9 mouse cellular contexts compared by ENCODE assay signal in genomic region chr2:65896542-65896941, GRCm38 (mm10). TPM values are rescaled to one million over a fixed set of nuclear protein-coding genes. Genes with fewer than 3 reads are reported as not detected.
DNase-seq lines count a peak whose midpoint lies in the region; ATAC-seq and TF ChIP-seq lines count a peak whose summit lies in the region.
"Had no signal": no experiment of that assay in that cellular context is flagged by ENCODE, and none has a peak within 500 bp of the region (broad histone marks: within the 10 kb centered on the region; RNA-seq: fewer than 3 reads in every experiment).

No protein-coding gene starts in this region.

- ATAC-seq in forebrain, embryonic 13.5 days = peak; percentile 64

- DNase-seq in left cerebral cortex, adult 18-20 months (ENCODE audit: low spot score in 2 of 2) = peak; percentile 28 to 30
- no peak for DNase-seq in left cerebral cortex, adult 11 months (ENCODE audit: low spot score)
- DNase-seq in kidney, adult 2 months = peak; percentile 55
- peak; percentile 11 for DNase-seq in ovary, postnatal 14 days (ENCODE audit: low spot score)
- DNase-seq in testis, postnatal 14 days (ENCODE audit: low spot score) = no peak
- no peak for DNase-seq in lung, adult 2 months
- no peak for DNase-seq in embryo, embryonic 11 days

- TF ChIP-seq POLR2A in kidney, adult 2 months (IDR thresholded peaks at IDR 0.05; ENCODE audit: low read depth, low read length) = no peak
- TF ChIP-seq POLR2A in lung, adult 2 months (IDR thresholded peaks at IDR 0.05; ENCODE audit: borderline replicate concordance, extremely low read depth, low read depth, low read length) = no peak

- 0 out of 2 replicates have a peak overlapping the region, but pooled peaks have one; percentile 15 for H3K27ac ChIP-seq in forebrain, embryonic 13.5 days
- no peak overlapping the region for H3K27ac ChIP-seq in kidney, adult 2 months (ENCODE audit: insufficient read depth, low read depth, low read length)
- H3K27ac ChIP-seq: limb, embryonic 13.5 days had no signal

- 22% methylated on average over 5 of the region's 5 CpGs for WGBS in forebrain, embryonic 13.5 days
- 28% methylated on average over 5 of the region's 5 CpGs for WGBS in kidney, adult 2 months
- WGBS in lung, adult 2 months = 23% methylated on average over 5 of the region's 5 CpGs

- H3K9ac ChIP-seq in forebrain, embryonic 13.5 days = no peak overlapping the region
- H3K9ac ChIP-seq: limb, embryonic 13.5 days had no signal

- no peaks in the 10 kb centered on the region for H3K9me3 ChIP-seq in forebrain, embryonic 13.5 days (replicated peaks)
- H3K9me3 ChIP-seq: limb, embryonic 13.5 days had no signal

- H3K4me1 ChIP-seq in forebrain, embryonic 13.5 days = peaks cover 17% of the 10 kb centered on the region; the same call in 1 of the 2 replicates
- H3K4me1 ChIP-seq in kidney, adult 2 months (ENCODE audit: control insufficient read depth, insufficient read depth, low read length) = no peaks in the 10 kb centered on the region
- H3K4me1 ChIP-seq in lung, adult 2 months (ENCODE audit: control insufficient read depth, insufficient read depth, low read length) = no peaks in the 10 kb centered on the region

- H3K4me2 ChIP-seq in forebrain, embryonic 13.5 days = peak overlapping the region; percentile 47
- H3K4me2 ChIP-seq: limb, embryonic 13.5 days had no signal

- TF ChIP-seq CTCF in kidney, adult 2 months (conservative IDR thresholded peaks at IDR 0.05; ENCODE audit: insufficient read depth, insufficient read length, low read depth, low read length) = no peak
- no peak for TF ChIP-seq CTCF in lung, adult 2 months (IDR thresholded peaks at IDR 0.05; ENCODE audit: insufficient read depth, low read length)

- H3K36me3 ChIP-seq in forebrain, embryonic 13.5 days (ENCODE audit: poor library complexity, severe bottlenecking) = no peaks in the 10 kb centered on the region
- no peaks in the 10 kb centered on the region for H3K36me3 ChIP-seq in kidney, adult 2 months (ENCODE audit: control insufficient read depth, insufficient read depth, low read length)
- H3K36me3 ChIP-seq: limb, embryonic 13.5 days had no signal

- H3K4me3 ChIP-seq in forebrain, embryonic 13.5 days = no peak overlapping the region
- no peak overlapping the region for H3K4me3 ChIP-seq in kidney, adult 2 months (ENCODE audit: insufficient read depth, low read depth, low read length)
- no peak overlapping the region for H3K4me3 ChIP-seq in lung, adult 2 months (replicated peaks; ENCODE audit: extremely low read depth, low read depth, low read length)
- H3K4me3 ChIP-seq: limb, embryonic 13.5 days had no signal

- H3K27me3 ChIP-seq in forebrain, embryonic 13.5 days = no peaks in the 10 kb centered on the region
- H3K27me3 ChIP-seq in kidney, adult 2 months (replicated peaks; ENCODE audit: control insufficient read depth, insufficient read depth, low read length) = no peaks in the 10 kb centered on the region
- H3K27me3 ChIP-seq: limb, embryonic 13.5 days had no signal

RNA-seq across cellular contexts. Expression of gene Csrnp3, which starts 51.0 kb away (rescaled TPM):
- total RNA-seq in left cerebral cortex, adult 18-20 months (2021) = 10 to 100 TPM; 82.8 to 83.8 TPM
- 43.3 and 43.7 TPM in 2 replicates for polyA plus RNA-seq in forebrain, embryonic 13.5 days (2015; fragmentation: Nextera tagmentation; extraction: Ambion mirVana)
- polyA plus RNA-seq in kidney, adult 2 months (2012; rRNA removed) = 1.0 and 1.1 TPM in 2 replicates
- polyA plus RNA-seq in lung, adult 2 months (2012; rRNA removed) = 0.02 TPM in 1 of 2 replicates, not detected in the other

Comparison
In these comparisons a context has a peak if more than half of its experiments do, and no peak if none do; other contexts are left out.
1. DNase-seq: peak in left cerebral cortex, adult 18-20 months (2 of 2), kidney, adult 2 months (single experiment) and ovary, postnatal 14 days (single experiment); none in left cerebral cortex, adult 11 months (single experiment), testis, postnatal 14 days (single experiment), lung, adult 2 months (single experiment) and embryo, embryonic 11 days (single experiment).
2. RNA of gene Csrnp3, which starts 51.0 kb away (polyA plus RNA-seq): 43.3 to 43.7 TPM in forebrain, embryonic 13.5 days; 1.0 to 1.1 TPM in kidney, adult 2 months and 0.02 TPM in lung, adult 2 months; every median in the first group is over 10 times any median in the second.